Mouse (Mus musculus) cerebellum, adult 2 months (tissue): ENCODE measurements around the gene Fen1.

Source experiments
- CTCF ChIP-seq: fragments of 200-500 bp; IDR thresholded peaks from 2 replicates; pipeline ENCODE4 v1.5.1; 2011; ENCODE audit warnings: low read depth, mild to moderate bottlenecking, control low read depth, low read length, moderate library complexity, borderline replicate concordance; ENCODE audit not compliant: insufficient read depth
- POLR2A ChIP-seq: fragments of 200-500 bp; IDR thresholded peaks from 2 replicates; pipeline ENCODE4 v1.6.1; 2011; ENCODE audit warnings: low read length, control low read depth, borderline replicate concordance; ENCODE audit not compliant: insufficient read depth

DNA sequence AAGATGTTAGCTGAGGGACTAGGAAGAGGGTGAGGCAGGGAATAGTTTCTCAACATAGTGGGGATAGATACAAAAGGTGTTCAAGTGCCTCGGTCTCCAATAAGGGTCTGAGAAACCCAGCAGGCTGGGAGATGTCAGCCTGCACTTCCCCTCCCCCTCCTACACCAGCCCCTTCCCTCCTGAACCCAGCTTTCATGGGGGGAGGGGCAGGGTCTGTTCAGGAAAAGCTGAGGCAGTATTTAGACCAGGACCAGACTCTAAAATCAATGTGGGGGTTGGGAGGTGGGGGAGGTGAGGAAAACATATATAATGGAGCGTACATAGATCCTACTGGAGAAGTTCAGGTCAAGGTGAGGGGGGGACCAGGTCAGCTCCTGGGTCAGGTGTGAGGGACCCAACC, 35.5 kb upstream of the Fen1 start:
- TF ChIP-seq CTCF, result no peak
- TF ChIP-seq POLR2A, result no peak
